Mouse (Mus musculus): Measurements from ENCODE around the gene Ahcyl2. TPM values are rescaled to one million over a fixed set of nuclear protein-coding genes. Genes with fewer than 3 reads are reported as not detected.

The Ahcyl2 gene
- polyA plus RNA-seq, 1 experiment from 2014 or later, result 11.7 TPM

DNA sequence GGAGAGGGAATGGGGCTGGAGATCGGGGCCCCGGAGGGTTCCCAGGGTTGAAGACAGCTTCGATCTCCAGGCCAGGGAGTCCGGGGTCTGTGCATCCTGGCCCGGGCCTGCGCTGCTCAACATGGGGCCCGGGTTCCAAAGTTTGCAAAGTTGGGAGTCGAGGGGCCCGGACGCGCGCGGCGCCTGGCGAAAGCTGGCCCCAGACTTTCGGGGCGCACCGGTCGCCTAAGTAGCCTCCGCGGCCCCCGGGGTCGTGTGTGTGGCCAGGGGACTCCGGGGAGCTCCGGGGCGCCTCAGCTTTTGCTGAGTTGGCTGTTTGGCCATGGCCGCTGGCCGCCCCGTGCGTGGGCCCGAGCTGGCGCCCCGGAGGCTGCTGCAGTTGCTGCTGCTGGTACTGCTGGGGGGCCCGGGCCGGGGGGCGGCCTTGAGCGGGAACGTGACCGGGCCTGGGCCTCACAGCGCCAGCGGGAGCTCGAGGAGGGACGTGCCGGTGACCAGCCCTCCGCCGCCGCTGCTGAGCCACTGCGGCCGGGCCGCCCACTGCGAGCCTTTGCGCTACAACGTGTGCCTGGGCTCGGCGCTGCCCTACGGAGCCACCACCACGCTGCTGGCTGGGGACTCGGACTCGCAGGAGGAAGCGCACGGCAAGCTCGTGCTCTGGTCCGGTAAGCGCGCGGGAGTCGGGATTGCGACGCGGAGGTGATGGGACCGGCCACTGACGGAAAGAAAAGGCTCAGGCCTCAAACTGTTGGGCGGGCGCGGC, 31.9 kb upstream of the Ahcyl2 start:
- Histone ChIP-seq H3K9ac (ENCODE audit: low read length) (peak overlapping the region; percentile 96), H3K4me1 (ENCODE audit: control insufficient read depth in 2 of 2, insufficient read depth in 2 of 2, low read length in 2 of 2) (peaks cover 12% of the 10 kb centered on the region in 2 experiments; a peak in 2 of 4 replicates), H3K4me3 (ENCODE audit: control insufficient read depth in 1 of 2, insufficient read depth in 1 of 2, low read depth in 1 of 2, low read length in 2 of 2) (peak overlapping the region; percentile 77 to 96), H3K36me3 (ENCODE audit: control insufficient read depth, insufficient read depth, low read length) (peaks cover 9% of the 10 kb centered on the region), H3K27me3 (ENCODE audit: control insufficient read depth, insufficient read depth, low read length) (no peaks in the 10 kb centered on the region), H3K4me2 (ENCODE audit: low read length) (peak overlapping the region; percentile 89), H3K9me3 (ENCODE audit: control insufficient read depth, low read length) (no peaks in the 10 kb centered on the region), H3K27ac (replicated peaks in 1 of 2; ENCODE audit: control insufficient read depth in 1 of 2, insufficient read depth in 1 of 2, low read depth in 2 of 2, low read length in 2 of 2) (peak overlapping the region; percentile 91 to 96)
- under 1% methylated on average over 67 of the region's 75 CpGs for WGBS
- ATAC-seq (ENCODE audit: insufficient number of reproducible peaks, insufficient read depth, low FRiP score, low read depth), result peak; percentile 71

- WGBS, result 13% methylated on average over 13 of the region's 13 CpGs
- Histone ChIP-seq H3K4me1 (ENCODE audit: control insufficient read depth in 2 of 2, insufficient read depth in 2 of 2, low read length in 2 of 2) (peaks cover 12% of the 10 kb centered on the region in 2 experiments; a peak in 2 of 4 replicates), H3K9me3 (ENCODE audit: control insufficient read depth, low read length) (no peaks in the 10 kb centered on the region), H3K4me3 (ENCODE audit: control insufficient read depth in 1 of 2, insufficient read depth in 1 of 2, low read depth in 1 of 2, low read length in 2 of 2) (peak overlapping the region; percentile 77 to 96), H3K9ac (ENCODE audit: low read length) (peak overlapping the region; percentile 96), H3K4me2 (ENCODE audit: low read length) (peak overlapping the region; percentile 89), H3K36me3 (ENCODE audit: control insufficient read depth, insufficient read depth, low read length) (peaks cover 9% of the 10 kb centered on the region), H3K27me3 (ENCODE audit: control insufficient read depth, insufficient read depth, low read length) (no peaks in the 10 kb centered on the region), H3K27ac (replicated peaks in 1 of 2; ENCODE audit: control insufficient read depth in 1 of 2, insufficient read depth in 1 of 2, low read depth in 2 of 2, low read length in 2 of 2) (peak overlapping the region; percentile 91 to 96)
- no peak for ATAC-seq (ENCODE audit: insufficient number of reproducible peaks, insufficient read depth, low FRiP score, low read depth)
Observed at GRCm38 (mm10) chr6:29736610-29737458, 31.0 kb upstream of the Ahcyl2 start.

GRCm38 (mm10) chr6:29751466-29752152, 16.2 kb upstream of the Ahcyl2 start:
- Histone ChIP-seq H3K27me3 (ENCODE audit: control insufficient read depth, insufficient read depth, low read length) (no peaks in the 10 kb centered on the region), H3K4me2 (ENCODE audit: low read length) (no peak overlapping the region), H3K4me1 (ENCODE audit: control insufficient read depth in 2 of 2, insufficient read depth in 2 of 2, low read length in 2 of 2) (no peaks in the 10 kb centered on the region), H3K27ac (replicated peaks in 1 of 2; ENCODE audit: control insufficient read depth in 1 of 2, insufficient read depth in 1 of 2, low read depth in 2 of 2, low read length in 2 of 2) (no peak overlapping the region), H3K36me3 (ENCODE audit: control insufficient read depth, insufficient read depth, low read length) (peaks cover 35% of the 10 kb centered on the region), H3K9me3 (ENCODE audit: control insufficient read depth, low read length) (peaks cover 12% of the 10 kb centered on the region), H3K9ac (ENCODE audit: low read length) (no peak overlapping the region), H3K4me3 (ENCODE audit: control insufficient read depth in 1 of 2, insufficient read depth in 1 of 2, low read depth in 1 of 2, low read length in 2 of 2) (no peak overlapping the region)
- WGBS, result 88% methylated on average over 3 of the region's 3 CpGs
- no peak for ATAC-seq (ENCODE audit: insufficient number of reproducible peaks, insufficient read depth, low FRiP score, low read depth)

- H3K36me3 ChIP-seq (ENCODE audit: control insufficient read depth, insufficient read depth, low read length), result peaks cover 53% of the 10 kb centered on the region
Observed at GRCm38 (mm10) chr6:29753336-29753735, 14.5 kb upstream of the Ahcyl2 start.

GRCm38 (mm10) chr6:29756001-29756400, 11.8 kb upstream of the Ahcyl2 start:
- Histone ChIP-seq H3K4me2 (ENCODE audit: low read length) (no peak overlapping the region), H3K27ac (replicated peaks in 1 of 2; ENCODE audit: control insufficient read depth in 1 of 2, insufficient read depth in 1 of 2, low read depth in 2 of 2, low read length in 2 of 2) (no peak overlapping the region), H3K4me1 (ENCODE audit: control insufficient read depth in 2 of 2, insufficient read depth in 2 of 2, low read length in 2 of 2) (no peaks in the 10 kb centered on the region), H3K36me3 (ENCODE audit: control insufficient read depth, insufficient read depth, low read length) (peaks cover 70% of the 10 kb centered on the region), H3K9ac (ENCODE audit: low read length) (no peak overlapping the region), H3K9me3 (ENCODE audit: control insufficient read depth, low read length) (no peaks in the 10 kb centered on the region), H3K4me3 (ENCODE audit: control insufficient read depth in 1 of 2, insufficient read depth in 1 of 2, low read depth in 1 of 2, low read length in 2 of 2) (no peak overlapping the region), H3K27me3 (ENCODE audit: control insufficient read depth, insufficient read depth, low read length) (no peaks in the 10 kb centered on the region)
- 94% methylated on average over 5 of the region's 5 CpGs for WGBS
- no peak for ATAC-seq (ENCODE audit: insufficient number of reproducible peaks, insufficient read depth, low FRiP score, low read depth)

More at GRCm38 (mm10) chr6:29753336-29753735, 14.5 kb upstream of the Ahcyl2 start:
- Histone ChIP-seq H3K9me3 (ENCODE audit: control insufficient read depth, low read length) (peaks cover 6% of the 10 kb centered on the region), H3K4me2 (ENCODE audit: low read length) (no peak overlapping the region), H3K4me1 (ENCODE audit: control insufficient read depth in 2 of 2, insufficient read depth in 2 of 2, low read length in 2 of 2) (no peaks in the 10 kb centered on the region), H3K4me3 (ENCODE audit: control insufficient read depth in 1 of 2, insufficient read depth in 1 of 2, low read depth in 1 of 2, low read length in 2 of 2) (no peak overlapping the region), H3K27me3 (ENCODE audit: control insufficient read depth, insufficient read depth, low read length) (no peaks in the 10 kb centered on the region), H3K27ac (replicated peaks in 1 of 2; ENCODE audit: control insufficient read depth in 1 of 2, insufficient read depth in 1 of 2, low read depth in 2 of 2, low read length in 2 of 2) (no peak overlapping the region), H3K9ac (ENCODE audit: low read length) (no peak overlapping the region)
- 88% methylated on average over 11 of the region's 11 CpGs for WGBS
- no peak for ATAC-seq (ENCODE audit: insufficient number of reproducible peaks, insufficient read depth, low FRiP score, low read depth)

DNA sequence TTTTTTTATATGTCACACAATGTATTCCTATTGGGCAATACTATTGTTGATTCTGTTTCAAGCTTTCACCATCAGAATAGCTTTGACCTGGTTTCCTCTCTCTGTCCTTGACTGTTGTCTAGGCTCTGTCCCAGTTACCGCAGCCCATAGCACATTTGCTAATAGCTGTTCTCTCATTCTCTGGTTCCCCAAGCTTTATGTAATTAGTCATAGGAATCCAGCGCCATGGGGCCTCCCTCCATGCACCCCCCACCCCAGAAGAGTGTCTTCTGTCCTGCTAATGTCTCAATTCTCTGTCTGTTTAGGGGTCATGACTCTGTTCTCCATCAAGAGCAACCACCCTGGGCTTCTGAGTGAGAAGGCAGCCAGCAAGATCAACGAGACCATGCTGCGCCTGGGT, 11.3 kb upstream of the Ahcyl2 start:
- Histone ChIP-seq H3K4me3 (ENCODE audit: control insufficient read depth in 1 of 2, insufficient read depth in 1 of 2, low read depth in 1 of 2, low read length in 2 of 2) (no peak overlapping the region), H3K27ac (replicated peaks in 1 of 2; ENCODE audit: control insufficient read depth in 1 of 2, insufficient read depth in 1 of 2, low read depth in 2 of 2, low read length in 2 of 2) (no peak overlapping the region), H3K27me3 (ENCODE audit: control insufficient read depth, insufficient read depth, low read length) (no peaks in the 10 kb centered on the region), H3K4me2 (ENCODE audit: low read length) (no peak overlapping the region), H3K36me3 (ENCODE audit: control insufficient read depth, insufficient read depth, low read length) (peaks cover 74% of the 10 kb centered on the region), H3K9me3 (ENCODE audit: control insufficient read depth, low read length) (no peaks in the 10 kb centered on the region), H3K4me1 (ENCODE audit: control insufficient read depth in 2 of 2, insufficient read depth in 2 of 2, low read length in 2 of 2) (no peaks in the 10 kb centered on the region), H3K9ac (ENCODE audit: low read length) (no peak overlapping the region)
- ATAC-seq (ENCODE audit: insufficient number of reproducible peaks, insufficient read depth, low FRiP score, low read depth), result no peak
- WGBS, result 88% methylated on average over 4 of the region's 4 CpGs

- ATAC-seq (ENCODE audit: insufficient number of reproducible peaks, insufficient read depth, low FRiP score, low read depth), result no peak
- Histone ChIP-seq H3K27ac (replicated peaks in 1 of 2; ENCODE audit: control insufficient read depth in 1 of 2, insufficient read depth in 1 of 2, low read depth in 2 of 2, low read length in 2 of 2) (no peak overlapping the region), H3K4me2 (ENCODE audit: low read length) (no peak overlapping the region), H3K9ac (ENCODE audit: low read length) (no peak overlapping the region), H3K4me3 (ENCODE audit: control insufficient read depth in 1 of 2, insufficient read depth in 1 of 2, low read depth in 1 of 2, low read length in 2 of 2) (no peak overlapping the region), H3K9me3 (ENCODE audit: control insufficient read depth, low read length) (no peaks in the 10 kb centered on the region), H3K27me3 (ENCODE audit: control insufficient read depth, insufficient read depth, low read length) (no peaks in the 10 kb centered on the region), H3K36me3 (ENCODE audit: control insufficient read depth, insufficient read depth, low read length) (peaks cover 70% of the 10 kb centered on the region), H3K4me1 (ENCODE audit: control insufficient read depth in 2 of 2, insufficient read depth in 2 of 2, low read length in 2 of 2) (no peaks in the 10 kb centered on the region)
- WGBS, result 30% methylated on average over 4 of the region's 4 CpGs
Observed at GRCm38 (mm10) chr6:29758417-29758816, 9.4 kb upstream of the Ahcyl2 start.

Data from heart, embryonic 14.5 days (tissue).